Mouse (Mus musculus): ENCODE measurements at regions not wholly inside any gene's neighbourhood (a gene's known extent, or its start where the extent isn't known, plus 50 kb on each side); places are given as distances from the start of the nearest gene placed in this dataset.

- TF ChIP-seq EP300 (optimal IDR thresholded peaks at IDR 0.05) (no peak), CTCF (IDR thresholded peaks at IDR 0.05; ENCODE audit: low read depth) (no peak)
Observed at GRCm38 (mm10) chr11:111443381-111443780, 377.4 kb downstream of the Kcnj2 start.
